Mouse (Mus musculus): ENCODE results near the gene Arhgap15. TPM values are rescaled to one million over a fixed set of nuclear protein-coding genes. Genes with fewer than 3 reads are reported as not detected.

The Arhgap15 gene
- polyA plus RNA-seq, 1 experiment = 0.71 TPM

DNA sequence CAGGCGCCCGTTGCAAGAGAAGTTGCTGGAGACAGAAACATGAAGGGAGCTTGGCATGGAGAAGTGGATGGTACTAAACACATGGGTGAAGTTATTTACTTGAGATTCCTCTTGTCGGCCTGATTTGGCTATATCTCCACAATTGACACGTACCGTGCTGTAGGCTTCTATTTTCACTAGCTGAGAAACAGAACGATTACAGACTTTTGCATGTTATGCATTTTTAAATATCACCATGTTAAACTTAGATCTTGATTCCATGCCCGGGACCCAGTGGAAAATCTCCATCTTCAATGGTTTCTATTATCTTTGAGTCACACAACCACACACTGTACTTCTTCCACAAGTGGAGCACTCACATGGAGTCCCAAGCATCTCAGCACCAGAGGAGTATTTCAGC lies 466.9 kb downstream of the Arhgap15 start:
- TF ChIP-seq POLR2A (IDR thresholded peaks at IDR 0.05; ENCODE audit: borderline replicate concordance, extremely low read depth, insufficient read depth, insufficient read length, poor library complexity, severe bottlenecking) (no peak), CTCF (IDR thresholded peaks at IDR 0.05; ENCODE audit: borderline replicate concordance, extremely low read depth, insufficient read depth, insufficient read length) (no peak)
- no peak for DNase-seq (ENCODE audit: low read depth)

DNA sequence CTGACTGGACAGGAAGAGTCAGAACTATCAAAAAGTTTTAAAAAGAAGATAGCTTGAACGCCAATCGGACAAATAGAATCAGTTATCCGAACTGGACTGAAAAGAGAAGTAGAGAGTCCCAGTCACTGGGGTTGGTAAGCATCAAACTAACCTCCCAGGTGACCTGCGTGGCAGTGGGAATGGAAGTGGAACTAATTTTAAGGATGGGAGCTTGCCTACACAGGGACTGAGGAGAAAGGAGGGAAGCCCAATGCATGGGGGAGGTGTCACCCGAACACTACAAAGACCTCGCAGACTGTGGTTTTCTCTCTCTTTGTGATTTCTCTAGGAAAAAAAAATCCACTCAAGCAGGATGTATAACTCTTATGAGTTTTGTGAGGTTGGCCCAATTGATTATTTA lies 469.2 kb downstream of the Arhgap15 start:
- TF ChIP-seq CTCF (IDR thresholded peaks at IDR 0.05; ENCODE audit: borderline replicate concordance, extremely low read depth, insufficient read depth, insufficient read length) (no peak), POLR2A (IDR thresholded peaks at IDR 0.05; ENCODE audit: borderline replicate concordance, extremely low read depth, insufficient read depth, insufficient read length, poor library complexity, severe bottlenecking) (no peak)
- DNase-seq (ENCODE audit: low read depth) = no peak

DNA sequence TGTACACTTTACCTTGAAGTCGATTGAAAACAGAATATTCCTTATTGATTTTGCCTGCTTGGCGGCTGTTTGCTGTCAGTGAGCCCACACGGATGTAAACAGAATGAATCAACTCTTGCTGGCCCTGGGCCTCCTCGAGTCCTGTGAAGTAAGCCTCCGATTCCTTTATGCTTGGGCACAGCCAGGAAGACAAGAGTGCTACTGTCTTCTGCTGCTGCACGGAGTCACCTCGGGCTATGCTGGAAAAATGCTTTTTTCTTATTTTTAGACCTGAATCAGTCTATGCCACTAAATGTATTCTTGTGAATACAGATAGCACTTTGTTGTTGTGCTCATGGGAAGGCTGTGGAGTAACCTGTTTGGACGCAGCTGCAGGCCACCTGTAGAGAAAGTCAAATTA lies 469.7 kb downstream of the Arhgap15 start:
- peak; percentile 63 for DNase-seq (ENCODE audit: low read depth)
- TF ChIP-seq CTCF (IDR thresholded peaks at IDR 0.05; ENCODE audit: borderline replicate concordance, extremely low read depth, insufficient read depth, insufficient read length) (no peak), POLR2A (IDR thresholded peaks at IDR 0.05; ENCODE audit: borderline replicate concordance, extremely low read depth, insufficient read depth, insufficient read length, poor library complexity, severe bottlenecking) (no peak)

DNA sequence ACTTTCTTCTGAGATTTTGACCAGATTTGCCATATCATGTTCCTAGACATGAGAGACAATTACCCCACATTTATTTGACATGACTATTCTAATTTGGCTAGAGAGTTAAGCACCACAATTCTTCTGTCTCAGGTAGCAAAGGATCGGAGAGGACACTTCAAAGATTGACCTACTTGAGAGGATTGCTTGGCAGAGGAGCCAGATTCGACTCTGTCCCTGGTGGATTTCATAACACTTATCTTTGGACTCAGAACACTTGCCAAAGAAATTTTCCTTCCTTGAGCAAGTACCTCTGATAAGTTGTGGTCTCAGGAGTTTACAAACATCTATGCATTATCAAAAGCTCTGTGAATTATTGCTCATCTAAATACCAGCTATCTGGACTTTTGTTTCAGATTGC lies 473.1 kb downstream of the Arhgap15 start:
- TF ChIP-seq CTCF (IDR thresholded peaks at IDR 0.05; ENCODE audit: borderline replicate concordance, extremely low read depth, insufficient read depth, insufficient read length) = no peak
- TF ChIP-seq POLR2A (IDR thresholded peaks at IDR 0.05; ENCODE audit: borderline replicate concordance, extremely low read depth, insufficient read depth, insufficient read length, poor library complexity, severe bottlenecking) = no peak

DNA sequence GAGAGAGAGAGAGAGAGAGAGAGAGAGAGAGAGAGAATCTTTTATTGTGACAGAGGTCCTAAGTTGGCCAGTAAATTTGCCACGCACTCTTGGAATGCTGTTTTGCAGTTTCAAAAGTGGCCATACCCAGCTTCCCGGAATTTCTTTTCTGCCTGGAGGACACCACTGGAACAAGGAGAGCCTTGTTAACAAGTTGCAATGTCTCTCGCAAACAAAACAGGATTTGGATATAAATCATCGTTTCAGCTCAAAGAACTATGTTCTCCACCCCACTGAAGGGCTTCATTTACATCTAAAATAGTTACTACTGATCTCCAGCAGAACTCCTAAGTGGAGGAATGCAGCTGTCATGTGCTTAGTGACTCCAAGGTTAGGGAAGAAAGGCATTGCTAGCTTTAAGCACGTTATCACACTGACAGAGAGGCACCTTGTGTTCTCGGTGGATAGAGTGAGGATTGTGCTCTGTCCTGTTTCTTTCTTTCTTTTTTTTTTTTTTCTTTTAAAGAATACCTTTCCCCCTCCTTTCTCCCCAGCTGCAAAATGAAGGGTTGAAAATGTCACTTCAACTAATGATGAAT lies 473.6 kb downstream of the Arhgap15 start:
- DNase-seq (ENCODE audit: low read depth) = peak; percentile 31

More for the DNA sequence above, 473.1 kb downstream of the Arhgap15 start:
- DNase-seq (ENCODE audit: low read depth) = no peak

DNA sequence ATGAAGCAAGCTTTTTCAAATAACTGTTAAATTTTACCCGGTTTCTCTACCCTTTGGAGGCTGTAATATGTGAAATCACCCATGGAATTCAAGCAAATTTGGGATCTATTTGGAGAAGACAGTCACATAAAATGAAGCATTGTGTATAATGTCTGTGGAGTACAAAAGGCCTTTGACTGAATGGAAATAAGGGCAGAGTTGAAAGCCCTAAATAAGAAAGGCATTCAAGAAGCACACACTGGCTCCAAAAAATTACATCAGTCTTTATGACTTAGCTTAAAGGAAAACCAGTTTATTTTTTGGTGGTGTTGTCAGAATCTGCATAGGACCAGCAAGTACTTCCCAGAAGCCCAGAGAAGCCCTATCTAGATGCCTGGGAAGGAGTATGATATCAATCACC lies 486.2 kb downstream of the Arhgap15 start:
- TF ChIP-seq POLR2A (IDR thresholded peaks at IDR 0.05; ENCODE audit: borderline replicate concordance, extremely low read depth, insufficient read depth, insufficient read length, poor library complexity, severe bottlenecking) = no peak
- no peak for TF ChIP-seq CTCF (IDR thresholded peaks at IDR 0.05; ENCODE audit: borderline replicate concordance, extremely low read depth, insufficient read depth, insufficient read length)
- peak; percentile 15 for DNase-seq (ENCODE audit: low read depth)

More for the DNA sequence above, 473.6 kb downstream of the Arhgap15 start:
- no peak for TF ChIP-seq CTCF (IDR thresholded peaks at IDR 0.05; ENCODE audit: borderline replicate concordance, extremely low read depth, insufficient read depth, insufficient read length)
- TF ChIP-seq POLR2A (IDR thresholded peaks at IDR 0.05; ENCODE audit: borderline replicate concordance, extremely low read depth, insufficient read depth, insufficient read length, poor library complexity, severe bottlenecking) = no peak

DNA sequence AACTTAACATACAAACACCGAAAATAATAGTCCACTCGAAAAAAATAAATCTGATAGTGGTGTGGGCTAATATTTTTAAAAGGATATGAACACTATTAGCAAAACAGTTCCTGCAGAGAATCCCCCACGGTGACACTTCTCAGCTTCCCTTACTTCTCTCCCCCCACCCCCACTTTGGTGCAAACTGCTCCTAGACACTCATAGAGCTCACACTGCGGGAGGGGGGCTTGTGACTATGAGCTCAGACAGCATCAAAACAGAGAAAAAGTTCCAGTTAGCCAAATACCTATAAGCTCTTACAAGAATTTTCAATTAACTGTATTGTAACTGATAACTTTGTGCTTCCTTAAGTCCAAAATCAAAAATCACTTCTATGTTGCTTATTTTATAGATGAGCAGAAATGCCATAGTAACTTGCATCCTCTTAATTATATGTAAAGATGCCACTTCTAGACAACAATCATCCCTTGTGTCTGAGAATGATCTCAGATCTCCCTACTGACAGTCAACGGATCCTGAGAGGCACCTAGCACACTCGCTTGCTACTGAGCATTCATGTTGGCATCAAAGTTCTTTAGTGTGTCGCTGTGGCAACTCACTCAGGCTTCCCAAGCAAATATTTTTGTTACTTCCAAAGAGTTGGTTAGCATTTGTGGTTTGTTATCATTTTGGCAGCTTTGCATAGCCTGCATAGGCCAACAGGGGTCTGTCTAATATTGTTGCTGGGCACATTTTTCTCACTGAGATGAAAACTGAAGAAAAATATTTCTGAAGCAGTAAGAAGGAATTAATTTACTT lies 493.2 kb downstream of the Arhgap15 start:
- peak; percentile 51 for DNase-seq (ENCODE audit: low read depth)
- no peak for TF ChIP-seq POLR2A (IDR thresholded peaks at IDR 0.05; ENCODE audit: borderline replicate concordance, extremely low read depth, insufficient read depth, insufficient read length, poor library complexity, severe bottlenecking)
- no peak for TF ChIP-seq CTCF (IDR thresholded peaks at IDR 0.05; ENCODE audit: borderline replicate concordance, extremely low read depth, insufficient read depth, insufficient read length)

DNA sequence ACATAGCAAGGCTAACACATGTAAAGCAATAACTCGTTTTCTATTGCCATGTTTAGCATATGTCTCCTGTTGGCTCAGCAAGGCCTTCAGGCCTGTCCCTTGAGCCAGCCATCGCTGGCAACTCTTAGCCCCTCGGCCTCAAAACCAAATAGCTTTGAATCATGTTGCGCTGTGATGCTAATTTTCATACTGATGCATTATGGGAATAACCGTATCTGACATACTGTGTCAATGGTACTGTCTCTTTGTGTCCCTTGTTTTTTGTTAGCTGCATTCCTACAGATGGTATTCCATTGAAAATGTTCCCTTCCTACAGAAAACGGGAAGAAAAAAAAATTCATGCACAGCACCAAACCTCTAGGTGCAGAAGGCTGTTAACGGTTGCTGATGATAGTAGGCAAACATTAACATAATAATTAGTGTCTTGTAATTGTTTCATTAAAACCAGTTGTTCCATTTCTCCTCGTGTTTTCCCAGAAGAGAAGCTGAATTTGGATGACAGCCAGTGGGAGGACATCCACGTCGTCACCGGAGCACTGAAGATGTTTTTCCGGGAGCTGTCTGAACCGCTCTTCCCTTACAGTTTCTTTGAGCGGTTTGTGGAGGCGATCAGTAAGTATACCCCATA lies 494.1 kb downstream of the Arhgap15 start:
- no peak for TF ChIP-seq POLR2A (IDR thresholded peaks at IDR 0.05; ENCODE audit: borderline replicate concordance, extremely low read depth, insufficient read depth, insufficient read length, poor library complexity, severe bottlenecking)
- TF ChIP-seq CTCF (IDR thresholded peaks at IDR 0.05; ENCODE audit: borderline replicate concordance, extremely low read depth, insufficient read depth, insufficient read length) = no peak
- DNase-seq (ENCODE audit: low read depth) = peak; percentile 74

DNA sequence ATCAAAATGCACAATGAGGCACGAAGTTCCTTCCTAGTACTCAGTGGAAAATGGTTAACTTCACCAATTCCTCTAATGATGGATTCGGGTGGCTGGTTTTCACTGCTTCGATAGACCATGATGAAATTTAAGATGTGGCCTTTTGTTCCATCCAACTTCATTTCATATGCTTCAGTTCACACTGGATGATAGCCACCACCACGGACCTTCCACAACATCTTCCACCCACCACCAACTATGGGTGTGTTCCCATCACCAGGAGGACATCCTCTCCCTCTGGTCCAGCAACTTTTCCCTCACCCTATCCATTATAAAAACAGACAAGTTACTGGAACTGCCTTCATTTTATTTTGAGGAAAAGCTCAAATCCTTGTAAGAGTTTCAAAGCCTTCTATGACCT lies 506.7 kb downstream of the Arhgap15 start:
- DNase-seq (ENCODE audit: low read depth) = no peak
- TF ChIP-seq CTCF (IDR thresholded peaks at IDR 0.05; ENCODE audit: borderline replicate concordance, extremely low read depth, insufficient read depth, insufficient read length) (no peak), POLR2A (IDR thresholded peaks at IDR 0.05; ENCODE audit: borderline replicate concordance, extremely low read depth, insufficient read depth, insufficient read length, poor library complexity, severe bottlenecking) (no peak)

DNA sequence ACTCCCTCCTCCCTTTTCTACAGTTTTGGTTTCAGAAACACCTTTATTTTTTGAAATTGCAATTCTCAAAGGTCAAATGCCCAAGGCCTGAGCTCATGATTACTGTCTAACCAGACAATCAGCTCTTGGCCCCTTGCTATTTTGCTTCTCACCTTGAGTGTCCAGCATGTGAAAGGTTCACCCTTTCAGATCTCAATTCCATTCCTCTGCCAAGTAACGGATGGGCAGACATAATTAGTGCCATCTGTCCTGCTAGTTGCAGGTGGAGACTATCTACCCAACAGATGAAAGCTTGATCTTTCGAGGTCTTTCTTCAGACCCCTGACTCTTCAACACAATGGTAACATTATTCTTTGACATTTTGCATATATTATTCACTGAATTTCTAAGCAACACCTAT lies 509.3 kb downstream of the Arhgap15 start:
- TF ChIP-seq CTCF (IDR thresholded peaks at IDR 0.05; ENCODE audit: borderline replicate concordance, extremely low read depth, insufficient read depth, insufficient read length) = no peak
- TF ChIP-seq POLR2A (IDR thresholded peaks at IDR 0.05; ENCODE audit: borderline replicate concordance, extremely low read depth, insufficient read depth, insufficient read length, poor library complexity, severe bottlenecking) = no peak
- DNase-seq (ENCODE audit: low read depth) = no peak

DNA sequence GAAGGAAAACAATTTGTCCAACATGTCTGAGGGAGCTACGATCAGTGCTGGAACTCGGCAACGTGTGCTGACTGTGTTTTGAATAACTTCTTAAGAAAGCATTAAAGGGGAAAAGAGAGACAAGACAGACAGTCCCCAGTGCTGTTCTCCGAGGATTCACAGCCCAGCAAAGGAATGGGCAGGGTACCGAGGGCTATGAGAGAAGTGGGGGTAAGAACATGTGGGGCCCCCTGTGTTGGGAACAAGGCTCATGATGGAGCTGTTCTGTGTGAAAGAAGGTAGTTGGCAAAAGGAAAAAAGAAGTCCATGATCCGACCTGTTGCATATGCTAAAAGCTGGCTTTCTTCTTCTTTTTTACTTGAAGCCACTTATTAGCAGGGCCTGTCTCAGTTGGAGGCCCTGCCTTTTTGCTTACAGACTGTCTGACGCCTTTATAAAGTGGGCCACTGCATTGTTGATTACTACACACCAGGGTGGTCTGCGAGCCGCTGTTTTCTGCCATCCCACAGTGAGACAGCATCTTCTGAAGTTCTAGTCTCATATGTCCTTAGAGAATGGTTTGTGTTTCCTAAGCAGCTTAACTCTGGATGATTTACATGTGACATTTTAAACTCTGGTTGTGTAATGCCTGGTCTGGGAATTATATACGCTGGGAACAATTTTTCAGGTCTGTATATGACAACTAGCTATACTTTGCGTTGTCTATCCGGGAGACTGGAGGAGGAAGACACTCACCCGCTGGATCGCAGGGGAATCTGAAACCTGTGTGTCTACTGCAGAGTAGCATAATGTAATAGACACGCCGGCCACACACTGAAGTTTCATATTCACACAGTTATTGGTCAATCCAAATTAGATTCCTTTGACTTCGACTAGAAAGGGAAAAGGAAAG lies 523.1 kb downstream of the Arhgap15 start:
- TF ChIP-seq POLR2A (IDR thresholded peaks at IDR 0.05; ENCODE audit: borderline replicate concordance, extremely low read depth, insufficient read depth, insufficient read length, poor library complexity, severe bottlenecking) = no peak
- TF ChIP-seq CTCF (IDR thresholded peaks at IDR 0.05; ENCODE audit: borderline replicate concordance, extremely low read depth, insufficient read depth, insufficient read length) = no peak
- DNase-seq (ENCODE audit: low read depth) = peak; percentile 47
